Comparison of ENCODE assay signal across 13 mouse cellular contexts in genomic region chr3:106494417-106494950, GRCm38 (mm10). TPM values are rescaled to one million over a fixed set of nuclear protein-coding genes. Genes with fewer than 3 reads are reported as not detected.
DNase-seq lines count a peak whose midpoint lies in the region; ATAC-seq and TF ChIP-seq lines count a peak whose summit lies in the region.
"Had no signal": no experiment of that assay in that cellular context is flagged by ENCODE, and none has a peak within 500 bp of the region (broad histone marks: within the 10 kb centered on the region; RNA-seq: fewer than 3 reads in every experiment).

No protein-coding gene starts in this region.

- ATAC-seq in lung, embryonic 16.5 days (ENCODE audit: low read depth), result no peak
- no peak for ATAC-seq in heart, embryonic 13.5 days (ENCODE audit: extremely low read depth, insufficient number of reproducible peaks, low FRiP score, low TSS enrichment)
- peak; percentile 67 for ATAC-seq in liver, embryonic 11.5 days (replicated peaks; ENCODE audit: low FRiP score)
- no peak for ATAC-seq in stomach, postnatal 0 days (ENCODE audit: low FRiP score, low TSS enrichment)
- no peak for ATAC-seq in CD4-positive, CD25-positive, alpha-beta regulatory T cell, adult 4 months
- ATAC-seq in inflammation-experienced regulatory T-cells, adult 6 months, result no peak
- ATAC-seq: Patski had no signal

- peak overlapping the region; percentile 49 for H3K27ac ChIP-seq in lung, embryonic 16.5 days (ENCODE audit: low read length)
- H3K27ac ChIP-seq in heart, embryonic 13.5 days (replicated peaks), result peak overlapping the region; percentile 65
- H3K27ac ChIP-seq in liver, embryonic 11.5 days (ENCODE audit: low read depth, low read length), result peak overlapping the region; percentile 38; the same call in 1 of the 2 replicates
- 0 out of 2 replicates have a peak overlapping the region, but pooled peaks have one; percentile 35 for H3K27ac ChIP-seq in stomach, postnatal 0 days (replicated peaks)
- H3K27ac ChIP-seq: forebrain, embryonic 10.5 days; hindbrain, embryonic 12.5 days; layer of hippocampus, adult 2 months had no signal

- TF ChIP-seq EP300 in stomach, postnatal 0 days (optimal IDR thresholded peaks at IDR 0.05), result no peak

- no peaks in the 10 kb centered on the region for H3K36me3 ChIP-seq in lung, embryonic 16.5 days (ENCODE audit: control insufficient read depth, insufficient read depth, low read length)
- H3K36me3 ChIP-seq in heart, embryonic 13.5 days, result peaks cover 2% of the 10 kb centered on the region; the same call in 1 of the 2 replicates
- no peaks in the 10 kb centered on the region for H3K36me3 ChIP-seq in liver, embryonic 11.5 days (ENCODE audit: control insufficient read depth, insufficient read depth, low read length)
- no peaks in the 10 kb centered on the region for H3K36me3 ChIP-seq in stomach, postnatal 0 days (ENCODE audit: control insufficient read depth, insufficient read depth, low read length)
- H3K36me3 ChIP-seq: hindbrain, embryonic 12.5 days had no signal

- H3K9ac ChIP-seq in lung, embryonic 16.5 days (ENCODE audit: low read length), result no peak overlapping the region
- H3K9ac ChIP-seq in heart, embryonic 13.5 days, result no peak overlapping the region
- H3K9ac ChIP-seq in liver, embryonic 11.5 days (ENCODE audit: low read depth, low read length), result no peak overlapping the region
- no peak overlapping the region for H3K9ac ChIP-seq in stomach, postnatal 0 days (ENCODE audit: low read length)
- H3K9ac ChIP-seq: hindbrain, embryonic 12.5 days had no signal

- peaks cover 14% of the 10 kb centered on the region; the same call in 1 of the 2 replicates for H3K4me1 ChIP-seq in lung, embryonic 16.5 days (replicated peaks; ENCODE audit: control insufficient read depth, insufficient read depth, low read length)
- peaks cover 47% of the 10 kb centered on the region for H3K4me1 ChIP-seq in heart, embryonic 13.5 days
- H3K4me1 ChIP-seq in liver, embryonic 11.5 days (replicated peaks; ENCODE audit: control insufficient read depth, insufficient read depth, low read length), result peaks cover 58% of the 10 kb centered on the region
- H3K4me1 ChIP-seq in stomach, postnatal 0 days (replicated peaks; ENCODE audit: control insufficient read depth, insufficient read depth), result peaks cover 5% of the 10 kb centered on the region
- H3K4me1 ChIP-seq: forebrain, embryonic 10.5 days; hindbrain, embryonic 12.5 days had no signal

- H3K4me2 ChIP-seq in lung, embryonic 16.5 days (ENCODE audit: low read depth, low read length), result no peak overlapping the region
- no peak overlapping the region for H3K4me2 ChIP-seq in heart, embryonic 13.5 days
- H3K4me2 ChIP-seq in liver, embryonic 11.5 days, result peak overlapping the region; percentile 34
- H3K4me2 ChIP-seq in stomach, postnatal 0 days (replicated peaks; ENCODE audit: low read depth), result no peak overlapping the region
- H3K4me2 ChIP-seq: hindbrain, embryonic 12.5 days had no signal

- no peak overlapping the region for H3K4me3 ChIP-seq in lung, embryonic 16.5 days (ENCODE audit: low read length)
- no peak overlapping the region for H3K4me3 ChIP-seq in heart, embryonic 13.5 days
- no peak overlapping the region for H3K4me3 ChIP-seq in liver, embryonic 11.5 days (ENCODE audit: low read depth, low read length)
- H3K4me3 ChIP-seq in stomach, postnatal 0 days (ENCODE audit: low read depth, low read length), result no peak overlapping the region
- H3K4me3 ChIP-seq: forebrain, embryonic 10.5 days; hindbrain, embryonic 12.5 days; layer of hippocampus, adult 2 months had no signal

- no peak for TF ChIP-seq CTCF in stomach, postnatal 0 days (IDR thresholded peaks at IDR 0.05; ENCODE audit: low read depth)

- no peaks in the 10 kb centered on the region for H3K27me3 ChIP-seq in lung, embryonic 16.5 days (ENCODE audit: control insufficient read depth, insufficient read depth, low read depth, low read length)
- H3K27me3 ChIP-seq in heart, embryonic 13.5 days (replicated peaks), result no peaks in the 10 kb centered on the region
- no peaks in the 10 kb centered on the region for H3K27me3 ChIP-seq in liver, embryonic 11.5 days (replicated peaks; ENCODE audit: control insufficient read depth, insufficient read depth, low read length)
- no peaks in the 10 kb centered on the region for H3K27me3 ChIP-seq in stomach, postnatal 0 days (ENCODE audit: control insufficient read depth, insufficient read depth, low read length)
- H3K27me3 ChIP-seq: hindbrain, embryonic 12.5 days; Patski had no signal

- DNase-seq in lung, postnatal 36 days, result no peak
- DNase-seq in liver, embryonic 11.5 days (ENCODE audit: low spot score), result no peak
- DNase-seq in stomach, postnatal 0 days (ENCODE audit: low spot score), result no peak
- DNase-seq: adrenal gland, adult 2 months; kidney, adult 9 months had no signal

- no peaks in the 10 kb centered on the region for H3K9me3 ChIP-seq in lung, embryonic 16.5 days (ENCODE audit: control insufficient read depth, low read length)
- H3K9me3 ChIP-seq in heart, embryonic 13.5 days, result no peaks in the 10 kb centered on the region
- H3K9me3 ChIP-seq in liver, embryonic 11.5 days (ENCODE audit: control insufficient read depth, low read length), result no peaks in the 10 kb centered on the region
- H3K9me3 ChIP-seq in stomach, postnatal 0 days (ENCODE audit: control insufficient read depth, low read length), result no peaks in the 10 kb centered on the region
- H3K9me3 ChIP-seq: forebrain, embryonic 10.5 days; hindbrain, embryonic 12.5 days had no signal

- WGBS in lung, embryonic 16.5 days, result 48% methylated on average over 1 of the region's 1 CpGs
- WGBS in heart, embryonic 13.5 days, result 42% methylated on average over 1 of the region's 1 CpGs
- WGBS in liver, embryonic 11.5 days, result 48% methylated on average over 1 of the region's 1 CpGs
- 44% methylated on average over 1 of the region's 1 CpGs for WGBS in stomach, postnatal 0 days

RNA-seq across cellular contexts. Expression of gene Dennd2d, which starts 12.3 kb away (rescaled TPM):
- 14.8 and 17.0 TPM in 2 replicates for polyA plus RNA-seq in lung, embryonic 16.5 days (2015; fragmentation: Nextera tagmentation; extraction: Ambion mirVana)
- polyA plus RNA-seq in heart, embryonic 13.5 days (2015; fragmentation: Nextera tagmentation; extraction: Ambion mirVana), result 1.7 and 1.9 TPM in 2 replicates
- 5.2 and 6.1 TPM in 2 replicates for polyA plus RNA-seq in liver, embryonic 11.5 days (2014; fragmentation: Nextera tagmentation; extraction: Ambion mirVana)
- 27.7 and 31.4 TPM in 2 replicates for polyA plus RNA-seq in stomach, postnatal 0 days (2015; fragmentation: Nextera tagmentation; extraction: Ambion mirVana)
- polyA plus RNA-seq in CD4-positive, CD25-positive, alpha-beta regulatory T cell, adult 4 months (2017; shearing (Covaris generic)), result 100 to 1,000 TPM; 189 to 222 TPM
- polyA plus RNA-seq in inflammation-experienced regulatory T-cells, adult 6 months (2017; shearing (Covaris generic)), result 100 to 1,000 TPM; 110 to 379 (median 324) TPM

RNA-seq across cellular contexts. Expression of gene Dram2, which starts 53.1 kb away (rescaled TPM):
- polyA plus RNA-seq in lung, embryonic 16.5 days (2015; fragmentation: Nextera tagmentation; extraction: Ambion mirVana), result 91.8 and 98.3 TPM in 2 replicates
- 54.8 and 58.4 TPM in 2 replicates for polyA plus RNA-seq in heart, embryonic 13.5 days (2015; fragmentation: Nextera tagmentation; extraction: Ambion mirVana)
- polyA plus RNA-seq in liver, embryonic 11.5 days (2014; fragmentation: Nextera tagmentation; extraction: Ambion mirVana), result 34.7 and 40.5 TPM in 2 replicates
- polyA plus RNA-seq in stomach, postnatal 0 days (2015; fragmentation: Nextera tagmentation; extraction: Ambion mirVana), result 89.1 and 90.2 TPM in 2 replicates
- polyA plus RNA-seq in CD4-positive, CD25-positive, alpha-beta regulatory T cell, adult 4 months (2017; shearing (Covaris generic)), result 10 to 100 TPM; 51.9 to 57.7 TPM
- polyA plus RNA-seq in inflammation-experienced regulatory T-cells, adult 6 months (2017; shearing (Covaris generic)), result 10 to 100 TPM; 49.5 to 55.4 (median 54.2) TPM

RNA-seq across cellular contexts. Expression of gene Cept1, which starts 53.1 kb away (rescaled TPM):
- polyA plus RNA-seq in lung, embryonic 16.5 days (2015; fragmentation: Nextera tagmentation; extraction: Ambion mirVana), result 69.2 and 74.8 TPM in 2 replicates
- 26.5 and 33.0 TPM in 2 replicates for polyA plus RNA-seq in heart, embryonic 13.5 days (2015; fragmentation: Nextera tagmentation; extraction: Ambion mirVana)
- 40.7 and 43.0 TPM in 2 replicates for polyA plus RNA-seq in liver, embryonic 11.5 days (2014; fragmentation: Nextera tagmentation; extraction: Ambion mirVana)
- polyA plus RNA-seq in stomach, postnatal 0 days (2015; fragmentation: Nextera tagmentation; extraction: Ambion mirVana), result 68.9 and 69.3 TPM in 2 replicates
- 10 to 100 TPM; 94.7 to 98.3 TPM for polyA plus RNA-seq in CD4-positive, CD25-positive, alpha-beta regulatory T cell, adult 4 months (2017; shearing (Covaris generic))
- 100 to 1,000 TPM; 125 to 133 (median 127) TPM for polyA plus RNA-seq in inflammation-experienced regulatory T-cells, adult 6 months (2017; shearing (Covaris generic))
